Mouse (Mus musculus) lung, embryonic 14.5 days (tissue): Measurements from ENCODE around the gene Acad12. TPM values are rescaled to one million over a fixed set of nuclear protein-coding genes. Genes with fewer than 3 reads are reported as not detected.
A peak's percentile ranks its signal among the peaks of the same experiment; 100 is the strongest.
"Not testable (repeated sequence)": the region's sequence is repeated elsewhere in the genome, so short reads cannot be mapped to it uniquely, and the experiment has no call there.

Experiments
- ATAC-seq: fragments of 200-750 bp; cut with Nextera tagmentation; 2 replicates; pipeline ENCODE4 v1.8.0; 2017; ENCODE audit warnings: mild to moderate bottlenecking, moderate TSS enrichment, moderate library complexity; ENCODE audit not compliant: insufficient read depth
- DNase-seq: peaks from one replicate; pipeline ENCODE4 v3.0.0-alpha.2; 2015
- H3K27ac ChIP-seq: fragments of 300-500 bp; sonication (generic); 2 replicates; pipeline ENCODE4 v1.5.1; 2014; ENCODE audit warnings: low read depth, mild to moderate bottlenecking, moderate library complexity
- H3K27me3 ChIP-seq: fragments of 300-500 bp; sonication (generic); 2 replicates; pipeline ENCODE4 v1.6.1; 2014; ENCODE audit warnings: low read length, control low read depth; ENCODE audit not compliant: insufficient read depth
- H3K36me3 ChIP-seq: fragments of 300-500 bp; sonication (generic); 2 replicates; pipeline ENCODE4 v1.6.1; 2014; ENCODE audit warnings: control low read depth; ENCODE audit not compliant: insufficient read depth
- H3K4me1 ChIP-seq: fragments of 300-500 bp; sonication (generic); 2 replicates; pipeline ENCODE4 v1.6.1; 2014; ENCODE audit warnings: antibody characterized with exemption, control low read depth; ENCODE audit not compliant: insufficient read depth
- H3K4me2 ChIP-seq: fragments of 300-500 bp; sonication (generic); 2 replicates; pipeline ENCODE4 v1.6.1; 2014; ENCODE audit warnings: mild to moderate bottlenecking
- H3K4me3 ChIP-seq: fragments of 300-500 bp; sonication (generic); 2 replicates; pipeline ENCODE4 v1.5.1; 2014; ENCODE audit warnings: low read depth, low read length
- H3K9ac ChIP-seq: fragments of 300-500 bp; sonication (generic); 2 replicates; pipeline ENCODE4 v1.6.1; 2014
- H3K9me3 ChIP-seq: fragments of 300-500 bp; sonication (generic); 2 replicates; pipeline ENCODE4 v1.6.1; 2016; ENCODE audit warnings: low read depth, low read length, control low read depth
- CTCF ChIP-seq: IDR thresholded peaks from 2 replicates; pipeline ENCODE4 v1.5.1; 2016; ENCODE audit warnings: antibody characterized with exemption, low read depth
- WGBS: fragments of 180-500 bp; shearing (Covaris S2); extraction: QIAGEN DNeasy Blood & Tissue Kit; methylation state at CpG from one replicate; pipeline ENCODE4 v1.1.7; 2014; 5-methylcytosine and 5-hydroxymethylcytosine counted together
- polyA plus RNA-seq: library from polyadenylated mRNA; unstranded; fragments of >200 nt; fragmentation: Nextera tagmentation; extraction: Ambion mirVana; gene quantifications from 2 replicates; pipeline ENCODE4 v1.2.1, GENCODE M21; 2014

The Acad12 gene
- polyA plus RNA-seq, 1 experiment from 2014 or later: 1.7 TPM

DNA sequence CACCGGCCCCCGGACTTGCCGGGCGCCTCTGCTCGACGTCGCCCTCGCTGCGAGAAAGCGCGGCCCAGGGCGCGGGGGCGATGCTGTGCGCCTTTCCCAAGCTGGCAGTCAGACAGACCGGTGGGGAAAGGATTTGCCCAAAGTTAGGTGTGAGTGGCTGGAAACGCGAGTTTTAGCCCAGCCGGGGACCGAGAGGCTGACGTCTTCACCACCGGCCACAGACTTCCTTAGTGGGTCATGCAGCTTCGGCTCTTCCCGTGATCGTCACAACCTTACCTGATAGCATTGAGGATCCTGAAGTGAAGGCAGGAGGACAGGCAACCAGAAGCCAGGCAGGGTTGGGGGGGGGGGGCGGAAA is 42.1 kb upstream of the Acad12 start:
- H3K27ac ChIP-seq: peak overlapping the region; percentile 54; the same call in 1 of the 2 replicates

DNA sequence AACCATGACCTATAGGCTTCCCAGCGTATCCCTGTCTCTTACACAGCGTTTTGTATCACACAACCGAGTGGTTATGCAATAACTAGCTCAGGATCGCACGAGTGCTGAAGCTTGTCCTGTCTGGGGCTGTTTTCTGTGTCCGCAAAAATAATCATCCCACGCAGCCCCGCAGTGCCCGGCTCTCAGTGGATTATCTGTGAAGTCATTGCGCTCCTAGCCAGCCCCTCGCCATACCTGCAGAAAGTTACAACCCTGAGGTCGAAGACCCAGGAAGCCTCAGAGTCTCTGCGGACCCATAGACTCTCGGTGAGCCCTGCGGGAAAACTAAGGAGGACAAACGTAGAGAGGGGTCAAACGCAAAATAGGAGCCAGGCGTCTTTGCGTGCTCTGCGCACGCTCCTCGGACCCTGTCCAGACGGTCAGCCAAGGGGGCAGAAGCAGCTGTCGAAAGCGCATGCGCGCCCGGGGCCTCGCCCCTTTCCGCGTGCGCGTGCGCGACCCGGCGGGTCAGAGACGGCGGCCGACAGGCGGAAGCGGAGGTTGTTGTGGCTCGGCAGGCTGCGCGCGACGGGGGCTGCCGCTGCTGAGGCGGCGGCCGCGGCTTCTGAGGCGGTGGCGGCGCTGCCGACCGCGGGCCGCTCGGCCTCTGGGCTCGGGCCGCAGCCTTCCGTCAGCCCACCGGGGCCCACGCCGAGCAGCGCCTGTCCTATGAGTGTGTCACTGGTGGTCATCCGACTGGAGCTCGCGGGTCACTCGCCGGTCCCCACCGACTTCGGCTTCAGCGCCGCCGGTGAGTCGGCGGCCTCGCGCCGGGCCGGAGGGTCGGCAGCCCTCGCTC is 41.5 kb upstream of the Acad12 start, which contains the start of the genes Acad10 and Brap:
Gene Acad10 (minus strand): TSS at position 456 of the 838 bp plus-strand sequence.
Gene Brap (plus strand): TSS at position 505 of the 838 bp plus-strand sequence.
- no peaks in the 10 kb centered on the region for H3K9me3 ChIP-seq
- H3K4me3 ChIP-seq: peak within 1 kb of the TSS; percentile 96
- H3K4me2 ChIP-seq: peak within 1 kb of the TSS; percentile 90
- WGBS: under 1% methylated on average over 84 of the region's 85 CpGs
- no peak for TF ChIP-seq CTCF
- H3K27me3 ChIP-seq: no peaks in the 10 kb centered on the region
- peaks cover 32% of the 10 kb centered on the region for H3K36me3 ChIP-seq
- DNase-seq (peak; percentile 97), ATAC-seq (peak; percentile 86)
- peak within 1 kb of the TSS; percentile 54; the same call in 1 of the 2 replicates for H3K27ac ChIP-seq
- 0 out of 2 replicates have a peak, but pooled peaks cover 7% of the 10 kb centered on the region for H3K4me1 ChIP-seq
- peak within 1 kb of the TSS; percentile 94 for H3K9ac ChIP-seq

More for the DNA sequence above, 42.1 kb upstream of the Acad12 start:
- Histone ChIP-seq H3K27me3 (no peaks in the 10 kb centered on the region), H3K36me3 (peaks cover 33% of the 10 kb centered on the region), H3K4me1 (0 out of 2 replicates have a peak, but pooled peaks cover 7% of the 10 kb centered on the region), H3K9me3 (no peaks in the 10 kb centered on the region), H3K4me3 (peak overlapping the region; percentile 96), H3K4me2 (peak overlapping the region; percentile 90), H3K9ac (peak overlapping the region; percentile 94)
- DNase-seq: peak; percentile 17
- under 1% methylated on average over 26 of the region's 26 CpGs for WGBS
- no peak for ATAC-seq
- no peak for TF ChIP-seq CTCF

DNA sequence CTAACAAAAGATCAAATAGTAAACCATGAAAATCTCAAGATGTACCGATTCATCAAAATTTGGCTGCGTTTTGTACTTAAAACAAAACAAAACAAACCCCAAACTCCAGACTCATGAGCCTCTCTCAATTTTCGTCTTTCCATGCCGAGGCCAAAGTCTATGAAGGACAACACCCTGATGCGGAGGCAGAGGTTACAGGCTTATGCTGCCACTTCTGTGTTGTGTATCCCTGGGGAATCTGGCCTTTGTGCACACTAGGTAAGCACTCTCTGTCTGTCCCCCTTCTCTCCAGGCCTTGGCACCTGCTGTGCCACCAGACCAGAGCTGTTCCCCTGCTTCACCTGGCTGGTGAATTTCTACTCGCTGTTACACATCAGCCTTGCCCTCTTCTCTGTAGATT is 38.9 kb upstream of the Acad12 start:
- not testable (repeated sequence) for H3K27ac ChIP-seq, ATAC-seq, H3K27me3 ChIP-seq, H3K4me2 ChIP-seq, DNase-seq, H3K9ac ChIP-seq, H3K36me3 ChIP-seq, H3K9me3 ChIP-seq, H3K4me3 ChIP-seq, H3K4me1 ChIP-seq
- 81% methylated on average over 6 of the region's 6 CpGs for WGBS

- H3K9me3 ChIP-seq, H3K4me1 ChIP-seq, H3K27me3 ChIP-seq, H3K36me3 ChIP-seq, DNase-seq, H3K9ac ChIP-seq, H3K27ac ChIP-seq, H3K4me2 ChIP-seq, ATAC-seq, H3K4me3 ChIP-seq: not testable (repeated sequence)
- WGBS: 70% methylated on average over 6 of the region's 6 CpGs
These were observed 38.1 kb upstream of the Acad12 start for GRCm38 (mm10) chr5:121656866-121657265.

- 0 out of 2 replicates have a peak, but pooled peaks cover under 1% of the 10 kb centered on the region for H3K4me1 ChIP-seq
- ATAC-seq (no peak), DNase-seq (no peak)
- H3K9me3 ChIP-seq: no peaks in the 10 kb centered on the region
- TF ChIP-seq CTCF: no peak
- no peaks in the 10 kb centered on the region for H3K27me3 ChIP-seq
- no peak overlapping the region for H3K9ac ChIP-seq
- 78% methylated on average over 4 of the region's 4 CpGs for WGBS
- H3K4me3 ChIP-seq: no peak overlapping the region
- H3K4me2 ChIP-seq: no peak overlapping the region
- no peaks in the 10 kb centered on the region for H3K36me3 ChIP-seq
- H3K27ac ChIP-seq: no peak overlapping the region
These were observed 35.8 kb upstream of the Acad12 start for GRCm38 (mm10) chr5:121654526-121654925.

- Histone ChIP-seq H3K27ac (no peak overlapping the region), H3K36me3 (no peaks in the 10 kb centered on the region), H3K27me3 (no peaks in the 10 kb centered on the region), H3K4me3 (no peak overlapping the region), H3K9ac (no peak overlapping the region), H3K9me3 (no peaks in the 10 kb centered on the region), H3K4me1 (no peaks in the 10 kb centered on the region), H3K4me2 (no peak overlapping the region)
- no peak for DNase-seq
- WGBS: 74% methylated on average over 7 of the region's 7 CpGs
- ATAC-seq: no peak
- TF ChIP-seq CTCF: no peak
These were observed 30.4 kb upstream of the Acad12 start for GRCm38 (mm10) chr5:121649134-121649533.

DNA sequence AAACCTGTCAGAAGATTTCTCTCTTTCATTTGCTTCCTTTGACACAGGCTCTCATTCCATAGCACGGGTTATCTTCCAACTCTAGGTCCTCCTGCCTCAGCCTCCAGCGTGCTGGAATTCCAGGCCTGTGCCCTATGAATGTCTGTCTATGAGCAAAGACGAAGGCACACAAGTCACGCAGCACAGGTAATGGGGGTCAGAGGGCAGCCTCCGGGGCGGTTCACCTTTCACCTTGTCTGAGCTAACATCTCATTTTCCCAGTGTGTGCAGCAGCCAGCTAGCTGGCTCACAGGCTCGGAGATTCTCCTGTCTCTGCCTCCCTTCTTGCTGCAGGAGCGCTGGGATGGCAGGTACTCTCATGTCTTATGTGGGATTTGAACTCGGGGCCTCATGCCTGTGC is 20.9 kb upstream of the Acad12 start:
- no peak overlapping the region for H3K4me2 ChIP-seq
- H3K9me3 ChIP-seq: no peaks in the 10 kb centered on the region
- DNase-seq (no peak), ATAC-seq (no peak)
- 91% methylated on average over 9 of the region's 9 CpGs for WGBS
- no peaks in the 10 kb centered on the region for H3K4me1 ChIP-seq
- no peak overlapping the region for H3K27ac ChIP-seq
- no peak for TF ChIP-seq CTCF
- no peaks in the 10 kb centered on the region for H3K27me3 ChIP-seq
- H3K4me3 ChIP-seq: no peak overlapping the region
- H3K9ac ChIP-seq: no peak overlapping the region
- no peaks in the 10 kb centered on the region for H3K36me3 ChIP-seq
